Mouse (Mus musculus) kidney, embryonic 16.5 days (tissue): Measurements from ENCODE around the gene U2af2. TPM values are rescaled to one million over a fixed set of nuclear protein-coding genes. Genes with fewer than 3 reads are reported as not detected.

Experiments used
- ATAC-seq: fragments of 200-750 bp; cut with Nextera tagmentation; 2 replicates; pipeline ENCODE4 v1.8.0; 2017; ENCODE audit warnings: moderate TSS enrichment; ENCODE audit not compliant: low FRiP score, low TSS enrichment
- H3K27ac ChIP-seq: fragments of 300-500 bp; sonication (generic); 2 replicates; pipeline ENCODE4 v1.5.1; 2014; ENCODE audit warnings: low read length
- H3K27me3 ChIP-seq: fragments of 300-500 bp; sonication (generic); 2 replicates; pipeline ENCODE4 v1.6.1; 2014; ENCODE audit warnings: low read length, control low read depth, mixed read lengths; ENCODE audit not compliant: insufficient read depth
- H3K36me3 ChIP-seq: fragments of 300-500 bp; sonication (generic); 2 replicates; pipeline ENCODE4 v1.6.1; 2014; ENCODE audit warnings: low read length, control low read depth, mixed read lengths; ENCODE audit not compliant: insufficient read depth
- H3K4me1 ChIP-seq: fragments of 300-500 bp; sonication (generic); 2 replicates; pipeline ENCODE4 v1.6.1; 2014; ENCODE audit warnings: low read length, control low read depth, mixed read lengths; ENCODE audit not compliant: insufficient read depth
- H3K4me2 ChIP-seq: fragments of 300-500 bp; sonication (generic); replicated peaks from 2 replicates; pipeline ENCODE4 v1.6.1; 2014; ENCODE audit warnings: low read depth, low read length
- H3K4me3 ChIP-seq: fragments of 300-500 bp; sonication (generic); 2 replicates; pipeline ENCODE4 v1.5.1; 2014; ENCODE audit warnings: mild to moderate bottlenecking, low read length
- H3K9ac ChIP-seq: fragments of 300-500 bp; sonication (generic); replicated peaks from 2 replicates; pipeline ENCODE4 v1.6.1; 2014; ENCODE audit warnings: low read length
- H3K9me3 ChIP-seq: fragments of 300-500 bp; sonication (generic); 2 replicates; pipeline ENCODE4 v1.6.1; 2016; ENCODE audit warnings: low read length, control low read depth
- WGBS: fragments of 180-500 bp; shearing (Covaris S2); extraction: QIAGEN DNeasy Blood & Tissue Kit; methylation state at CpG from one replicate; pipeline ENCODE4 v1.1.7; 2014; 5-methylcytosine and 5-hydroxymethylcytosine counted together
- polyA plus RNA-seq: library from polyadenylated mRNA; unstranded; fragments of >200 nt; fragmentation: Nextera tagmentation; extraction: Ambion mirVana; gene quantifications from 2 replicates; pipeline ENCODE4 v1.2.1, GENCODE M21; 2015

U2af2 gene
- polyA plus RNA-seq, 1 experiment from 2014 or later: 139 TPM

DNA sequence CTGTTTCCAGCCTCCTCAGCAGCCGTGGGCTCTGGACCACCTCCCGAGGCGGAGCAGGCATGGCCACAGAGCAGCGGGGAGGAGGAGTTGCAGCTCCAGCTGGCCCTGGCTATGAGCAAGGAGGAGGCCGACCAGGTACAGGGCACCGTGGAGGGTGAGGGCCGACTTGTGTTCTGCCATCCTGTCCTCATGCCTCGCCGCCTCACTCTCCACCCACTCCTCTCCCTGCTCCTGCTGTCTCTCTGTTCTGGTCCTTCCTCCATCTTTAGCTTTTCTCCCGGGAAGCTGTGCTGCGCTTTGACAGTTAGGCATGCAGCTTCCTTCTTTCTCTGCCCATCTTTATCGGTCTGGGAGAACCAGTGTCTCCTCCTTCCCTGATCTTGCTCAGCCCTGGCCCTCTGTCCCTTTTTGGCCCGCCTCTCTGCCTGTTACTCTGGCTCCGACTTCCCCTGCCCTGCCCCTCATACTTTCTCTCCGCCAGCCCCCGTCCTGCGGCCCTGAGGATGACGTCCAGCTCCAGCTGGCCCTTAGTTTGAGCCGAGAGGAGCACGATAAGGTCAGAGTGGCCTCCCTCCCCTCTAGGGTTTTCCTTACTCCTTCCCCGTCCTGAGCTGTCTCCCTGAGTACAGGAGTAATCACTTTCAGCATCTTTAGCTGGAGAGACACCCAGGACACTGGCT lies 31.0 kb downstream of the U2af2 start:
- ATAC-seq: 0 out of 2 replicates have a peak, but pooled peaks have one; percentile 24
- 76% methylated on average over 21 of the region's 21 CpGs for WGBS
- H3K4me3 ChIP-seq: no peak overlapping the region

DNA sequence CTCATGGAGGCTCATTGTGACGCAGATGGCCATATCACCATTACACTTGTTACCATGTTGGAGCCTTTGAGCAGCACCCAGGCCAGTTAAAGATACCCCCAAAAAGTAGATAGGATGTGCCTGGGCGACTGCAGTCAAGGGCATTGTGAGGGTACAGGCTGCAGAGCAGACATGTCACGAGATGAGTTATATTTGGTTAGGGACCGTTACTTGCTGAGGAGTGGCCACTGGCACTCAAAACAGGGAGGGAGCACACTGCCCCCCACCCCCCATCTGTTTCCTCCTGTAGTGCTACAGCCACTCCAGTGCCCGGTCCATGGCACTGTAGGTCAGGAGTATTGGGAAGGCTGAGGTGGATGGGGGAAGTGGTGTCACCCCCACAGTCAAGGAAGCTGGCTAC lies 36.8 kb downstream of the U2af2 start:
- Histone ChIP-seq H3K27ac (no peak overlapping the region), H3K36me3 (peaks cover 48% of the 10 kb centered on the region), H3K27me3 (no peaks in the 10 kb centered on the region), H3K4me1 (no peaks in the 10 kb centered on the region), H3K4me3 (no peak overlapping the region), H3K9me3 (no peaks in the 10 kb centered on the region), H3K9ac (no peak overlapping the region), H3K4me2 (no peak overlapping the region)
- ATAC-seq: no peak
- WGBS: 89% methylated on average over 5 of the region's 5 CpGs

More for the DNA sequence above, 31.0 kb downstream of the U2af2 start:
- H3K27ac ChIP-seq: no peak overlapping the region
- H3K4me1 ChIP-seq: no peaks in the 10 kb centered on the region
- H3K36me3 ChIP-seq: peaks cover 72% of the 10 kb centered on the region
- no peaks in the 10 kb centered on the region for H3K27me3 ChIP-seq
- no peak overlapping the region for H3K4me2 ChIP-seq
- H3K9me3 ChIP-seq: no peaks in the 10 kb centered on the region
- H3K9ac ChIP-seq: no peak overlapping the region

DNA sequence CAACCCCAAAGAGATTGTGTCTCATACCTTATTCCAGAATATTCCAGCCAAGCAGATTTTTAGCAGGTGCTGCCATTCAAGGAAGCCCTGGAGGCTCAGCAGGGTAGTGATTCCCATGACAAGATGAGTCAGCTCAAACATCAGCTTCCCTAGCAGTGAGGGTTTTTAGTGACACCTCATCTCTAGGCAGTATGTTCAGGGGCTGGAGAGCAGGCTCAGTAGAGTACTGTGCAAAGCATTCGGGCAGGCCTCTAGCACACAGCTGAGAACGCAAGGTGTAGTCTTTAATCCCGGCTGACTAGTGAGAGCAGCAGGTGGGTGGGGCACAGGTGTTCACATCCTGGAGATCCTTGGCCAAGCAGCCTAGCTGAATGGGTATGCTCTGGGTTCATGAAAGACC lies 37.9 kb downstream of the U2af2 start:
- Histone ChIP-seq H3K4me2 (no peak overlapping the region), H3K4me1 (no peaks in the 10 kb centered on the region), H3K4me3 (no peak overlapping the region), H3K36me3 (peaks cover 43% of the 10 kb centered on the region), H3K9ac (no peak overlapping the region), H3K27me3 (no peaks in the 10 kb centered on the region), H3K27ac (no peak overlapping the region), H3K9me3 (no peaks in the 10 kb centered on the region)
- WGBS: 77% methylated on average over 3 of the region's 3 CpGs
- ATAC-seq: no peak

DNA sequence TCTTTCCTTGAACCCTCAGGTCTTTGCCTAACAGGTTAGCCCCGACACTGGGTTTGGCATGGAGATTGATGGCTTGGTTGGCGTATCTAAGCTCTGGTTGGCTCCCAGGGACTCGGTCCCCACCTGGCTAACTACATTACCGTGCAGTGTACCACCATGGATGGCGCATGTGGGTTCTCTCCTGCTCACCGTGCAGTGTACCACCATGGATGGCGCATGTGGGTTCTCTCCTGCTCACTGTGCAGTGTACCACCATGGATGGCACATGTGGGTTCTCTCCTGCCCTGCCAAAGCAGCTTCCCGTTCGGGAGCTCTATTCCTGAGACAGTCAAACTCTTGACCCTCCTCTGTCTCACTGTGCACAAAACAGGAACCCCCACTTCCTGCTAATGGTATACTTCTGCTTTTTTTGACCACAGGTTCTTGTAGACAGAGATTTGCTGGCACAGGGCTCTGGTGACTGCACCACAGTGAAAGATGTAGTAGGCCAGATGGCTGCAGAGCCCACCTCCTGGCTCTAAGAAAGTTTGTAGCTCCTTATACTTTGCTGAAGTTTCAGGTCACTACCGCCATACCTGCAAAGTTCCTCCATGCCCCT lies 39.2 kb downstream of the U2af2 start:
- no peak overlapping the region for H3K4me2 ChIP-seq
- H3K27ac ChIP-seq: no peak overlapping the region
- 81% methylated on average over 10 of the region's 10 CpGs for WGBS
- H3K36me3 ChIP-seq: peaks cover 29% of the 10 kb centered on the region
- H3K4me3 ChIP-seq: no peak overlapping the region
- no peaks in the 10 kb centered on the region for H3K9me3 ChIP-seq
- peak; percentile 62; the same call in 1 of the 2 replicates for ATAC-seq
- H3K9ac ChIP-seq: no peak overlapping the region
- H3K4me1 ChIP-seq: no peaks in the 10 kb centered on the region
- no peaks in the 10 kb centered on the region for H3K27me3 ChIP-seq

DNA sequence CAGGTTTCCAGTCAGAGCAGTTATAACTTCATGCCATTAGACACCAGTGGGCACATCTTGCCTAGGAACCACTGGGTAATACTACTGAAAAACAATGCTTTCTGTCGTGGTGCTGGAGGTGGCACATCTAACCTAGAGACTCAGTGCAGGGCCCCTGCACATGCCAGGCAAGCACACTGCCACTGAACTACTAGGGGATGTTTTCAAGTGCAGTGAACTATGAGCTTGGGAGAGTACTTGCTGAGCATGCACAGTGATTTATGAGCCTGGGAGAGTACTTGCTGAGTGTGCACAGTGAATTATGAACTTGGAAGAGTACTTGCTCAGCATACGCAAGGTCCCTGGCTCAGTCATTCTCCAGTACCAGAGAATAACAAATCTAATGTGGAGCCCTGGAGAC lies 40.6 kb downstream of the U2af2 start:
- Histone ChIP-seq H3K4me1 (no peaks in the 10 kb centered on the region), H3K9ac (no peak overlapping the region), H3K4me3 (no peak overlapping the region), H3K9me3 (no peaks in the 10 kb centered on the region), H3K36me3 (peaks cover 16% of the 10 kb centered on the region), H3K27me3 (no peaks in the 10 kb centered on the region), H3K4me2 (no peak overlapping the region), H3K27ac (no peak overlapping the region)
- 84% methylated on average over 2 of the region's 2 CpGs for WGBS
- ATAC-seq: no peak

DNA sequence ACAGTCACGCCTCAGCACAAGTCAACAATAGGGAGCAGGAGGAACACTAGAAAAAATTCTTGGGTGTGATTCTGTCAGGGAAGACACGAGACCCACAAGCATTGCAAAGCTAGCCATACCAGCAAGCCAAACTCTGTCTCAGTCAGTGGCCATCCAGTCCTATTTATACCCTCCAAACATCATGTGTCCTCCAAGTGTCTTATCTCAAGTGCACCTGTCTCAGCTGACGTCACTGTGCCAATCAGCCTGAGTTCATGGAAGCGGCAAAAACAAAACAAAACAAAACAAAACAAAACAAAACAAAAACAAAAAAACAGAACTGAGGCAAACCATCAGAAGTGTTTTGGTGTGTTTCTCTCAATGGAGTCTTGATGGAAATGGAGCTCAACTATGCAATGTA lies 46.3 kb downstream of the U2af2 start:
- WGBS: 81% methylated on average over 4 of the region's 4 CpGs
- Histone ChIP-seq H3K9me3 (0 out of 2 replicates have a peak, but pooled peaks cover 4% of the 10 kb centered on the region), H3K36me3 (no peaks in the 10 kb centered on the region), H3K4me1 (no peaks in the 10 kb centered on the region), H3K27ac (no peak overlapping the region), H3K4me2 (no peak overlapping the region), H3K27me3 (no peaks in the 10 kb centered on the region), H3K4me3 (no peak overlapping the region), H3K9ac (no peak overlapping the region)
- no peak for ATAC-seq

DNA sequence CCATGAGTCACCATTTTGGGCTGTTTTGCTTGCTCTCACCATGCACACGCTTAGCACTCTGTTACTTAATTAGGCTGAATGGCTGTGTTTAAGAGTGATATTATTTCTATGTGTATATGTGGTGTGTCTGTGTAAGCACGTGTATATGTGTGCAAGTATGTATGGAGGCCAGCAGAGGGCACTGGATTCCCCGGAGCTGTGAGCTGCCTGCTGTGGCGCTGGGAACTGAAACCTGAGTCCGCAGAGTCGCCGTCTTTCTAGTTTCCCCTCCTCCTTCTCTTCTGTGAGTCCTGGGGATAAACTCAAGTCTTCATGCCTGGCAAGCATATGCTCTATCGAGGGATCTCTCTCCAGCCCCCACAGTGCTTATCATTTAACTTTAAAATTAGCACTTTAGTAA lies 47.4 kb downstream of the U2af2 start:
- Histone ChIP-seq H3K27ac (no peak overlapping the region), H3K4me2 (no peak overlapping the region), H3K36me3 (no peaks in the 10 kb centered on the region), H3K4me1 (no peaks in the 10 kb centered on the region), H3K4me3 (no peak overlapping the region), H3K27me3 (no peaks in the 10 kb centered on the region), H3K9me3 (0 out of 2 replicates have a peak, but pooled peaks cover 4% of the 10 kb centered on the region), H3K9ac (no peak overlapping the region)
- no peak for ATAC-seq
- 81% methylated on average over 8 of the region's 8 CpGs for WGBS

DNA sequence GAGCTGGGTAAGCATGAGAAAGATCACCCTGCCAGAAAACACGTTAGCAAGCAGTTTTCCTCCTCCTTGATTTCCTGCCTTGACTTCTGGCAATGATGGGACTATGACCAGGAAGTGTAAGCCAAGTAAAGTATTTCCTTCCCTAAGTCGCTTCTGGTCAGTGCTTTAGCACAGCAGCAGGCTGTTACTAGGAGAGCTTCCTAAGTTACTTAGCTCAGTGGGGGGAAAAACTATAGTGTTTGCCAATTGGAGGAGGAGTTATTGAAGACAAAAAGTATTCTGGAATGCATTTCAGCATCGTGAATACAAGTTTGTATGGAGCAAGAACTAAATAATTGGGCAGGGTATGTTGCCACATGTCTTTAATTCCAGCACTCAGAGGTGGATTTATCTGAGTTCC lies 50.8 kb downstream of the U2af2 start:
- Histone ChIP-seq H3K36me3 (no peaks in the 10 kb centered on the region), H3K4me3 (no peak overlapping the region), H3K4me2 (no peak overlapping the region), H3K4me1 (no peaks in the 10 kb centered on the region), H3K27ac (no peak overlapping the region), H3K9me3 (0 out of 2 replicates have a peak, but pooled peaks cover 4% of the 10 kb centered on the region), H3K9ac (no peak overlapping the region), H3K27me3 (no peaks in the 10 kb centered on the region)
- WGBS: 36% methylated on average over 3 of the region's 3 CpGs
- no peak for ATAC-seq

DNA sequence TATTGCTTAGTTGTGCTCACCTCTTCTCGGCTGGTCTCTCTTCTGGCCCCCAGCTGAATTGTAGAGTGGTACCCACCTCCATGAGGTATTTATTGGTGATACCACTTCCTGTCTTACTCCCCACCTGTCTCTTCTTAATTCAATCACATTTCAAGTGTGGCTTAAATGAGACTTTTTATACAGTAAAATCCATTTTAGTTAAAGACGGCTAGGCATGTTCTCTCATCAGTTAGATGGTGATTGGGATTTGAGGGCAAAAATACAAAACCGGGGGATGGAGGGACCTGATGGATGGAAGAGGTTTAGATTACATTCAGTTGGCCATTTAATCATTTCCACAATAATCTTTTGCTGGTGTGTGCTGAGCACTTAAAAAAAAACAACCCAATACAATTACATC lies 54.9 kb downstream of the U2af2 start, which contains the start of gene Rfpl4:
Gene Rfpl4 (minus strand): TSS at position 101 of the 400 bp plus-strand sequence.
- no peak for ATAC-seq
- Histone ChIP-seq H3K27me3 (no peaks in the 10 kb centered on the region), H3K9me3 (no peaks in the 10 kb centered on the region), H3K9ac (no peak within 1 kb of the TSS), H3K4me3 (no peak within 1 kb of the TSS), H3K4me2 (no peak within 1 kb of the TSS), H3K36me3 (no peaks in the 10 kb centered on the region), H3K4me1 (no peaks in the 10 kb centered on the region), H3K27ac (no peak within 1 kb of the TSS)
- WGBS: 80% methylated on average over 3 of the region's 3 CpGs

DNA sequence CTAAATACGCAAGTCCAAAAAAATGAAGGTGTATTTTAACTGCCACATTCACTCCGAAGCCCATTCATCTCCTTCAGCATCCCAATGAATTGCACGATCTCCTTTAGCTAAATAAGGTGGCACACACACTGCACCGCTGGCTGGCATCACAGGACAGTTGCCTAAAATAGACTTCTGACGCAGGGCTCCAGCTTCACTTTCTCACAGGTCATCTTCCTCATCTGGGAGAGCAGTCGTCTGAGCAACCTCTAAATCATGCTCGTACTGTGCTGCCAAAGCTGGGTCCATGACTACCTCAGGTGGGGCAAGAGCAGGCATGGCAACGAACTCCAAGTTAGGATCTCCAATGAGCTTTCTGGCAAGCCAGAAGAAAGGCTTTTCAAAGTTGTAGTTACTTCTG lies 63.1 kb downstream of the U2af2 start:
- Histone ChIP-seq H3K36me3 (no peaks in the 10 kb centered on the region), H3K9me3 (no peaks in the 10 kb centered on the region), H3K4me1 (peaks cover 4% of the 10 kb centered on the region; the same call in 1 of the 2 replicates), H3K27ac (no peak overlapping the region), H3K4me3 (no peak overlapping the region), H3K9ac (no peak overlapping the region), H3K27me3 (no peaks in the 10 kb centered on the region; the same call in 1 of the 2 replicates), H3K4me2 (no peak overlapping the region)
- 87% methylated on average over 8 of the region's 8 CpGs for WGBS
- no peak for ATAC-seq
